Mouse (Mus musculus) heart, adult 18-20 months (tissue): Measurements from ENCODE around the gene Spp2. TPM values are rescaled to one million over a fixed set of nuclear protein-coding genes. Genes with fewer than 3 reads are reported as not detected.

Experiments
- DNase-seq, 2 experiments: peaks; one replicate each; pipeline ENCODE4 v3.0.0; 2021 to 2022; ENCODE audit warnings: mixed read lengths in 1 of 2
- total RNA-seq, 2 experiments: library from RNA; stranded (reverse); gene quantifications; 2 replicates each; pipeline ENCODE4 v1.2.3; 2021

Spp2 gene
- total RNA-seq, 2 experiments from 2014 or later = not detected

GRCm38 (mm10) chr1:88467866-88468265 is 61.1 kb downstream of the Spp2 start:
- no peak for DNase-seq

- no peak for DNase-seq
Observed at GRCm38 (mm10) chr1:88468335-88468734, 61.6 kb downstream of the Spp2 start.

- no peak for DNase-seq
Observed at GRCm38 (mm10) chr1:88469746-88470145, 63.0 kb downstream of the Spp2 start.

- no peak for DNase-seq
Observed at GRCm38 (mm10) chr1:88472258-88472657, 65.5 kb downstream of the Spp2 start.

- no peak for DNase-seq
Observed at GRCm38 (mm10) chr1:88473899-88474298, 67.1 kb downstream of the Spp2 start.

GRCm38 (mm10) chr1:88474598-88474997 is 67.8 kb downstream of the Spp2 start:
- DNase-seq = peak; percentile 72 to 85

GRCm38 (mm10) chr1:88475502-88475953 is 68.8 kb downstream of the Spp2 start:
- DNase-seq = no peak

Other genes starting within 250 kb of the Spp2 start
- gene Ugt1a5, start 240.9 kb upstream of the Spp2 start, total RNA-seq = under 1 TPM in 1 of 2 experiments, not detected in 1; 0.59 TPM
- not detected for gene Ugt1a2, start 206.4 kb upstream of the Spp2 start, total RNA-seq
- under 1 TPM in 1 of 2 experiments, not detected in 1; 0.28 TPM for gene Dnajb3, start 201.2 kb upstream of the Spp2 start, total RNA-seq
- under 1 TPM in 1 of 2 experiments, not detected in 1; 0.20 TPM for gene Ugt1a1, start 195.0 kb upstream of the Spp2 start, total RNA-seq
- not detected for gene Mroh2a, start 180.0 kb upstream of the Spp2 start, total RNA-seq
- gene Hjurp, start 129.3 kb upstream of the Spp2 start, total RNA-seq = 10 to 100 TPM; 10.6 to 11.0 TPM
- gene Trpm8, start 129.3 kb upstream of the Spp2 start, total RNA-seq = not detected
- under 1 TPM in 1 of 2 experiments, not detected in 1; 0.17 TPM for gene Glrp1, start 103.1 kb downstream of the Spp2 start, total RNA-seq